Mouse (Mus musculus) spleen, postnatal 4 days (tissue): Measurements from ENCODE around the gene Pga5.

Experiments
- DNase-seq, 2 experiments: peaks; one replicate each; pipeline ENCODE4 v3.0.0; 2022; ENCODE audit warnings: low spot score in 2 of 2

The Pga5 gene

GRCm38 (mm10) chr19:10703470-10703869 lies 25.6 kb upstream of the Pga5 start:
- DNase-seq, result no peak

DNA sequence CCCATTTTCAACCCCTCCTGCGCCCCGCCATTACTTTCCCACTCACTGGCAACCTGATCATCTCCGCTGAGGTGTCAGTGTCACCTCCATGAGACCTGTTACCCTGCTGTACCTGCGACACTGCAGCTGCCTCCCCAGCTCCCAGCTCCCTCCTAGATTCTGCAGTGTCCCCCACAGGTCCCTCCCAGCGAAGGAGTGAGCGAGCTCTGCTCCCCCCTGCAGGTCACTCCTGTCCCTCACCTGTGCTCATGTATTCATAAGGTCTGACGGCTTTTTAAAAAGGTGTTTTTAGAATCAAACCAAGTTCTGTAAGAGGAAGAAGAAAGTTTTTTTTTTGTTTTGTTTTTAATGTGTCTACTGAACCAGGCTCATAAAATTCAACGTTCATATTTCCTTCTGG lies 24.3 kb upstream of the Pga5 start:
- DNase-seq, result no peak

DNA sequence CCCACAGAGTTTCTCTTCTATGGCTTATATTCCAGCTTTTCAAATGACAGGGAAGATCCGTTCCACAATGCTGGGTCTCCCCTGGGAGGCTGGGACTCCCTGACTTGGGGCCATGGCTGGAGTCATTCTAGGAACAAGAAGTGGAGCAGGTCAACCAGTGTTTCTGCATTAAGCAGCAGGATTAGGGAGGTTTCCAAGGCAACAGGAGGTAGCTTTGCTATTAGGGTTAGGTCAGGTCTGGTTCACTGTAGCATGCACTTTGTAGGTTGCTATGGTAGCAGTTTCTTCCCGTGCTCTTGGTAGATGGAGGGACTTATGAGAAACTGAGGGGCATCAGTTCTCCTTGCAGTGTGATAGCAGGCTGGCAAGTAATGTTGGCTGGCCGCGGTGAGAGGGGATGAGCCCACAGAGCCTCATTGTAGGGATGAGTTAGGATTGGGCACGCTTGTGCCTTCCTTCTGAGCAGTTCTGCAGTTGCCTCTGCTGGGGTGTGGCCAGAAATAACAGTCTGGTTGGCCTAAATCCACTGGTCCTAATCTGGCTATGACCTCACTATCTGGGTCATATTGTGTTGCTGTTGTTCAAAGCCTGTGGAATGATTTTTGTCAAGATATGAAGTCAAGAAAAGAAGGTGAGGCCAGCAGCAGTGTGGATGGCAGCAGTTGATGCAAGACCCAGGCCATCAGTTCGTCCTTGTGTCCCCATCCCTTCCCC lies 23.3 kb upstream of the Pga5 start:
- no peak for DNase-seq

DNA sequence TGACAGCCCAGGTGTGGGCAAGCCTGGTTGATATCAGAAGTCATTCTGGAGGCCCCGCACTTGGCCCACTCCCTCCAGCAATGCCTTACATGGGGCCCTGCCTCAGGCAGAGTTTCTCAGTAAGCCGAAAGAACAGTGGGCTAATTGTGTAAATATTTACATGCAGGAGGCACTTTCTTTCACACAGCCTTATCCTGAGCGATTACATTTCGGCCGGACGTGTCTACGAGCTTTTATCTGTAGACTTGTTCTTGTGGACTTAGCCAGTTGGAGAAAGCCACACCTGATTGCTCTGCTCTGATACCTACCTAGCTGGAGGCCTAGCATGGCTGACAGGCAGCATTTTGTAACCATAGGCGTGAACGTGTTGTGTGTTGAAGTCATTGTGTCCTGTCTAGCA lies 22.0 kb upstream of the Pga5 start:
- DNase-seq, result no peak

DNA sequence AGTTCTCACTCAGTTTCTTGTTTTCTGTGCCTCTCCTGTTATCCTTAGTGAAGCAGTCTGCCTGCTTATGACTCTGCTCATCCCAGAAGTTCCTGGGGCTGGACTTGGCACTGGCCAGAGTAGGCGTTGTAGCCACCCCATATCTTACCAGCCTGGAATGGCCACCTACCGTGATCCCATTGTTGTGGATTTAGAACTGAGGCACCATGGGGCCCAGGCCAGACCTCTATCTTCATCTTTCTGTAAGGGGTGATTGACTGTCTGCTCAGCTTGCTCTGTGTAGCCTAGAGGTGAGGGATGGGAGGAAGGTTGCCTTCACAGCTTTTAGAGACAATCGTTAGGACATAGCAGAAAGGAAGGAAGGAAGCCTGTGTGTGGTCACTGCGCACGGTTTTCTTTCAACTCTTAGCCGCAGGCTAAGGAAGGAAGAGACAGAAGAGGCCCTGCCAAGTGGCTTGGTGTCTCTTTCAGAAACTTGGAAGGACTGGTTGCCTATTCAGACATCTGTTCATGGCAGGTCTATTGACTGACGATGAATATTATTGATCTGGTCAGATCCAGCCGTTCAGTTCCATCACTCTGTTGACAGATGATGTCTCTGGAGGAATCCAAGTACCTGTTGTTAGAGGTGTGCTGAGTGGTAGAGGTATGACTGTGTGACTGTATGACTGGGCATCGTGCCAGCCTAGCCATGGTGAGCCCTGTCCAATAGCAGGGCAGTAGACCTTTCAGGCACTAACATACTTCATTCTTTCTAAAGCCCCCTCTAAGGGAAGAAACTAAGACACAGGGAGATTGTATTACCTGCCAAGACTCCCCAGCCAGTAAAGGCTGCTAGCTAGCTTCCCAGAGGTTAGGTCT lies 20.5 kb upstream of the Pga5 start:
- DNase-seq, result no peak

- no peak for DNase-seq
These were observed 17.9 kb upstream of the Pga5 start for GRCm38 (mm10) chr19:10695801-10696200.

- no peak for DNase-seq
These were observed 16.2 kb upstream of the Pga5 start for GRCm38 (mm10) chr19:10693926-10694682.

DNA sequence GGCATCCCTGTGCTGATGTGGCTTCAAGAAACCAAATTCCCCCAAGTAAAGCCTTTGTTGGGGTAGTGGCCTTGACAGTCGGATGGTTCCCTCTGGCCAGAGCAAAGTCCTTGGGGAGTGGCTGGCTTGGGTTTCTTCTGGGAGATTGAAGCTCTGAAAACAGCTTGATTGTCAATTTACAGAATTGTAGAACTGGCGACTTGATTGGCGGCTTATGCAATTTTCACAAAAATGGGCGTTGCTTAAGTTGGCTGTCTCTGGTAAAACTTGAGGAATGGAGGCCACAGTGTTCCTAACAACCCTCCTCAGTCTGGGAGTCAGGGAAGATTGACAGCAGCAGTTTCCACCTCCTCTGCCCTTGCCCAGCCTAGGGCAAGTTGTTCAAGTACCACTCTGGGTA lies 14.5 kb upstream of the Pga5 start:
- no peak for DNase-seq

GRCm38 (mm10) chr19:10691660-10692059 lies 13.8 kb upstream of the Pga5 start:
- no peak for DNase-seq

- DNase-seq, result no peak
These were observed 13.2 kb upstream of the Pga5 start for GRCm38 (mm10) chr19:10691121-10691520.

DNA sequence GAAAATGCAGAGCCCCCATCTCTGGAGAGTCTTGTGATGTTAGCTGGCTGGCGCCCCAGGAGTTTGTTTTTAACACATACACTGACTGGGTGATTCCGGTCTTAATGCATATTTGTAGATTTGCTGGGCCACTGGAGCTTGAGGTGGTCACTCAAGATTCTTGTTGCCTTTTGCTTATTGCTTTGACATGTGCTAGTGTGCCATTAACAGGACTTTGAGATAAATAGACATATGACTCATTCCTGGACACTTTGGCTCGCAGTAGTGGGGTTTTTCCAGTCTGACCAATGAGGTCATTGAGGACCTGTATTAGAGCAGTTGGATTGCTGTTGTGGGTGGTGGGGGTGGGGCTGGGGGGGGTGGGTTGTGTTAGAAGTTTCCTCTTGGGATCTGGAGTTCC lies 12.5 kb upstream of the Pga5 start:
- no peak for DNase-seq

DNA sequence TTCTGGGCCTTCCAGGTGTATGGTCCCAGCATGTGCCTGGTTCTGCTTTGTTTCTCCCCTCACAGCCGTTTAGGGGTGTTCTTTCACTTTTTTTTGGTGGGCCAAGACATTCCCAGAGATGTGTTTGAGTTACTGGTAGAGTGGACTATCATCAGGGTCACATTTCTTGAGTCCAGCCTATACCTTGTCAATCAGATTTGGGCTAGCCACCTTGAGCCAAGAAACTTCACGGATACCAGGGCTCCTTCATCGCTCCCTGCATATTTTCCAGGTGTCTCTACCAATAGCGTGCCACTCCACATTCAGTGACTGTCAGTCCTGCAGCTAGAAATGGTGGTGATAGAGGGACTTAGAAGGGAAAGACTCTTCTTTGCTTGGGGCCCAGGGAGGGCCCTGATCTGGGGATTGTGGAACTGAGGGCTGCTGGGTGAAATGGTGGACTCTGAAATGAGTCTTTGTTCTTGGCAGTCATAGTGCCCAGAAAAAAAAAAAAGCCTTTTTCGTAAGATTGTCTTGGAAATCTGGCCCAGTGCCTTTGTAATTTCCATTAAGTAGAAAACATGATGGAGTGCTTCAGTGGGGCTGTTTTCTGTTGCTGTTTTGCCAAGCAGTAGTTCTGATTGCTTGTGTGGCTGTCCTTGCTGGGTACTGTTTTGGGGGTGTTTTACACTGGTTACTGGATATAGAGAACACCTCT lies 11.7 kb upstream of the Pga5 start:
- DNase-seq, result no peak

DNA sequence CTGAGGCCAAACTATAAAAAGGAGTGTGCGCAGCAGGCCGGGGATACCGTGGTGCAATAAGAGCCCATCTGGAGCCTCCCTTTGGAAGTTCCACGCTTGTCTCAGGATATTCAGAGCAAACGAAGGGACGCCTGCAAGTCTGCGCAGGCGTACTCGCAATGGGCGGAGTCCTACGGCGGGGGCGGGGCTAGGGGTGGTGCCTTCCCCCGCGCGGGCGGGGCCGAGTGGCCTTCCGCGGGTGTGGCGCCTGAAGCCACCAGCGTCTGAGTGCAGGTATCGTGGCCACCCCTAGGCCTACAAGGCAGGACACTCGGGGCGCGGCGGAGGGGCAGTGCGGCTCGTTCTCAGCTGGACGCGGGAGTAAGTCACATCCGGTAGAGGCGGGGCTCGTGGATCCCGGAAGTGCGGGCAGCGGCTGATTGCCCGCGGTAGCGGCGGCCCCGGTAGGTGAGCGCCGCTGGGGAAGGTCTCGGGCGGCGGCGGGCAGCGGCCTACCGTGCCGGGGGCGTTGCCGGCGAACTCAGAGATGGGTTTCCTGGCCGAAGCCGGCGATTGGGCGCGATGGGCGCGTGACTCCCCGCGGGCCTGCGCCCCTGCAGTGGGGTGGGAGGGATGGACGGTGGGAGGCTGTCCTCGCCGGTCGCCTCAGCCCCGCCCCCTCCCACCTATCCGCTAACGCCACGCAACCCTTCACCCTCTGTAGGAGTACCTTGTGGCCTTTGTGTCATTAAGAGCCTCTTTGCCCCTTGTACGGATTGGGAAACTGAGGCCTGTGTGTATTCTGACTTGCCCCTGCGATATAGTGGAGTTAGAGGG lies 10.9 kb upstream of the Pga5 start, which contains the start of gene Vps37c:
Vps37c (plus strand) TSS at position 199 of the 816 bp plus-strand sequence.
- DNase-seq, result peak; percentile 97 to 99

DNA sequence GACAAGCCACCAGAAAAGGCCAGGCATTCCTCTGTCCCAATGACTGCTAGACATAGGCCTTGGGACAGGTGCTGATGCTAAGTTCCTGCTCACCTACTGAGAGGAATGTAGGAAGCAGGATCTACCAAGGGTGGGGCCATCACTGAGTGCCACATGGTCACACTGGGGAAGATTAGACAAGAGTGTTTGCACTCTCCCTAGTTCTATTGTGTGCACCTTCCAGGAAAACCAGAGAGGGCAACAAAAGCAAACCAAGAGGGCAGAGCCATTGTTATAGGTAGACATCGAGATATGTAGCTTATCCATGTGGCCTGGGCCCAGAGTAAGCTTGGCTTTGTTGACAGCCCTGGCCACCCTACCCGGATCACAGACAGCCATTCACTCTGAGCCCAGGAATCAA lies 7.9 kb upstream of the Pga5 start:
- no peak for DNase-seq

- DNase-seq, result no peak
These were observed 7.2 kb upstream of the Pga5 start for GRCm38 (mm10) chr19:10685081-10685480.

GRCm38 (mm10) chr19:10681571-10681970 lies 3.7 kb upstream of the Pga5 start:
- DNase-seq, result no peak

- no peak for DNase-seq
These were observed 849 bp upstream of the Pga5 start for GRCm38 (mm10) chr19:10678772-10679067.

DNA sequence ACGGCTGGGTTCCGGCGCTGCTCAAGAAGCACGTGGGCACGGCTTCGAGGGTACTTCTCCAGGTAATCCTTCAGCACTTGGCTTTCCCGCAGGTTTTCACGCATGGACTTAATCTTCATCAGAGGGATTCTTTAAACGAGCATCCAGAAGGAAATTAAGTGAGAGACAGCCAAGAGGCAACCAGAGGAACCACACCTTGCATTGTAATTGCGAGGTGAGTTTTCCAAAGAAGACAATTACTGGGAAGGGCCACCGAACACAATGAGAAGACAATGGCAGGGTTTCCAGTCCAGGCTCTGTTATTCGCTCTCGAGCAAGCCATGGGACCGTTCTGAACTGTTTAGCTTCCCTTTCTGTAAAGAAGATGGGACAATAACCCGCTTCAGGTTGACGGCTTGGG lies 1.2 kb downstream of the Pga5 start:
- DNase-seq, result no peak

- DNase-seq, result no peak
These were observed 4.6 kb downstream of the Pga5 start for GRCm38 (mm10) chr19:10673275-10673674.

DNA sequence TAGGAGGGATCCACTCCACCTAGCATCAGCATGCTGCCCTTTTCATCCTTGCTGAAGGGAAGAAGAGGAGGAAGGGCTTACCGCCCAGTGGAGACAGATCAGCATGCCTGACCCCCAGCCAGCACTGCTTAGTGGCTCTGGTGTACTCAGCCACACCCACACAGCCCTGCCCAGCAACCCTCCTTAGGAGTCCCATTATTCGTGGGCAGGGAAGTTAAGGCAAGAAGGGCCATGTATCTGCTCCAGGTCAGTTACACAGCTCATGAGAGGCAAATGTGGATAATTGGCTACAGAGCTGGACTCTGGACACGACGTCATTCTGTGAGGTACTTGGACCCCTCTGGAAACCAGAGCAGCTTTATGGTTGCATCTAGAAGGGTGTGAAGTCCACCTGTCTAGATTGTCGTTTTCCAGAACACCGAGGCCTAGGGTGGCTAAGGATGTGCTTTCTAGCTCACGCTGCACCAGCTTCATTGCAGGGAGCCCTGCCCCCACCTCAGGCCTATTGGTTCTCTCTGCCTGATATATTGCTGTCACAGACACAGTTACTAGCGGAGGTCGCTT lies 5.9 kb downstream of the Pga5 start:
- no peak for DNase-seq

DNA sequence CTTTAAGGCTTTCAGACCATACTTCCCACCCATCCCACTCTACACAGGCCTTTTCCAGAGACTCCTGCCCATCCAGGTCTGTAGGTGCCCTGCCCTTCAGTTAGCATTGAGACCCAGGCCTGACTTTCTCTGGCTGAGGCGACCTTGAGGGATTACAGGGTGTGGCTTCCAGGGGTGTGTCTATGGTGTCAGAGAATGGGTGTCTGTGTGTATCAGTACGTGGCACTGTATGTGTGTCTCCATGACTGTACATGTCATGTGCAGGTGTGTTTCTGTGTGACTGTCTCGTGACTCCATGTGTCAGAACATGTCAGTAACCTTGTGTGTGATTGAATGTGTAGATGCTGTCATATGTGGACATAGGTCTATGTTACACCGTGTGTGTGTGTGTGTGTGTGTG lies 6.6 kb downstream of the Pga5 start:
- no peak for DNase-seq
